Mouse (Mus musculus) right cerebral cortex, postnatal 36 days (tissue): ENCODE results near the gene Tstd1.

Experiments
- DNase-seq, 2 experiments: peaks; one replicate each; pipeline ENCODE4 v3.0.0; 2022; ENCODE audit warnings: low spot score in 2 of 2, mixed read lengths in 1 of 2

Gene Tstd1

DNA sequence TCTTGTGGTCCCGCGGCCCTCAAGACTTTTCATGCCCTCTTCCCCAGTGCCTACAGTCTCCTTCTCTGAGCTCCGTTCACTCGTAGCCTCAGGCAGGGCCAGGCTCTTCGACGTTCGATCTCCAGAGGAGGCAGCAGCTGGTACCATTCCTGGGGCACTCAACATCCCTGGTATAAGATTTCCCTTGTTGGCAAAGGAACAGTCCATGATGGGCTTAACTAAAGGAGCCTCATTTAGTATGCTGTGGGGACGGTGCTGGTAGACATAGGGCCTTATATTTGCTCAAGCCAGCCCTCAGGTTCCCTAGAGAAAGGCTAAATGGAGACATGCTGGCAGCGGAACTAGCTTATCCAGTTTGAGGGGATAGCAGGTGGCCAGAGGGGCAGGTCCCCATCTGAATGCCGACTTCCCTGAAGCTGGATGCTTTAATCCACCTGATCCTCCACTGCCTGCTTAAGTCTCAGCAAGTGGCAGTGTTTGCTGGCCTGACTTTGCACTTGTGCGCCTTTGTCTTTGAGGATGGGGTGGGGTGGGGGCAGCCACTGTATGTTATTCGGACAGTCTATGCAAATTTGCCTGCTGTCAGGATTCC lies 715 bp downstream of the Tstd1 start:
- DNase-seq = no peak

DNA sequence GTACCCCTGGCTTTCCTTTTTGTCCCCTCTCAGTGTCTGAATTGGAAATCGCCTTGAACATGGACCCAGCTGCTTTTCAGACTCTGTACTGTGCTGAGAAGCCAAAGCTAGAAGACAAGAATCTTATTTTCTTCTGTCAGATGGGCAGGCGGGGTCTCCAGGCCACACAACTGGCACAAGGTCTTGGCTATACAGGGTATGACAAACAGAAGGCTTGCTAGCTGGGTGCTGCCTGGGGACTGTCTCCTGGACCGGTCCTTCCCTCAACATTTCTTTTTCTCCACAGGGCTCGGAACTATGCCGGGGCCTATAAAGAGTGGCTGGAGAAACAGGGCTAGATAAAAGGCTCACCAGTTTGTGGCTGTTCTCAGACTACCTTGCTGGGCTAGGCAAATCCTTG lies 1.2 kb downstream of the Tstd1 start:
- DNase-seq = no peak

DNA sequence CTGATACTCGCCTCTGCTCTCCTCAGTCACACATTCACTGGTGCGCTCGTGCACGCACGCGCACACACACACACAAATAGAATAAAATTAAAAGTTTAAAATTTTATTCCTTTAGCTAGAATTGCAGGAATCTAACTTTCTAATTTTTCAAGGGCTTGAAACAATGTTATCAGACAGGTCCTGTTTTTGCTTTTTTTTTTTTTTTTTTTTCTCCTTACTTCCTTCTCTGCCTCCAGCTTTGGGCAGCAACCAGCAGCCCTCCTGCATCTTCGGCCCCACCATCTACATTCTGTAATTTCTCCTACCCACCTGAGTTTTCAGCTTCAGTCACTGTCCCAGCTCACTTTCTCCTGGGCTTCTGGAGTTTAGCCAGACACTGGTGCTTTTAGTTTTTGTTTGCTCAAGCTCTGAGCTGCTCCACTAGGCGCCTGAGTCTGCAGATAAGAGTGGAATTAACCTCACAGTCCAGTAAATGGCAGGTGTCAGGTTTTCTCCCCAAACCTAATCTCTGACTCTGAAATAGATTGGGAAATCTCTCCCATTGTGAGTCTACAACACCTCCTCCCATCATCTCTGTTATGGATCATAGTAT lies 3.9 kb downstream of the Tstd1 start:
- no peak for DNase-seq

DNA sequence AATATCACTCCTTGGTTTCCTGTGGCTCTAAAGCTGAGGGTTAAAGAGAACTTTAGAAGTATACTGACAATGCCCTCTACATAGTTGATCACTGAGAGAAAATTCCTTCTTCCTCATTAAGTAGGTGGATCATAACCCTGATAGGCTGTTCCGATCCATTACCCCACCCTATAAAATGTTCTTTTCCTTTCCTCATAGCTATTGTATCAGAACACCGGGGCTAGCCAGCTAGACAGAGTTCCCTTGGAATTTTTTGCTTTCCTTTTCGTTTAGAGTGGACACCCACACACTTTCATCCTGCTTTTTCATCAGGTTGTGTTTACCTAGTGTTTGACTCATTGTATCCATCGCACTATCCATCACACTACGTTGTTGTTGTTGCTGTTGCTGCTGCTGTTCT lies 6.0 kb downstream of the Tstd1 start:
- no peak for DNase-seq

DNA sequence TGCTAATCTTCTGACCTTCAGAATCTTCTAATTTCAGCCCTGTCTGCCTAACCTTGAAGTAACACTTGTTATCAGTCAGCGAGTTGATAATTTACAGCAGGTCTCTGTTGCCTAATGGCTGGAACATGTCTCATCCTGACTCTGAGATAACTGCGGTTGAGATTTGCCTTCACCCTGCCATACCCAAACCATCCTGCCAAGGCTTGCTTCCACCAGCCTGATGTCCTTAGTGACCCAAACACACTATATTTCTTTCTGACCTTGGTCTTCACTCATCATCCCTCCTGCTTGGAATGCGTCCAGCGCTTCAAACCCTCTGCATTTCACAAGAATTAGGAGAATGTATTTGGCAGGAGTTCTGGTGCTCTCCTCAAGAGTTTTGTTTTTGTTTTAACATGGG lies 6.5 kb downstream of the Tstd1 start:
- DNase-seq = no peak

DNA sequence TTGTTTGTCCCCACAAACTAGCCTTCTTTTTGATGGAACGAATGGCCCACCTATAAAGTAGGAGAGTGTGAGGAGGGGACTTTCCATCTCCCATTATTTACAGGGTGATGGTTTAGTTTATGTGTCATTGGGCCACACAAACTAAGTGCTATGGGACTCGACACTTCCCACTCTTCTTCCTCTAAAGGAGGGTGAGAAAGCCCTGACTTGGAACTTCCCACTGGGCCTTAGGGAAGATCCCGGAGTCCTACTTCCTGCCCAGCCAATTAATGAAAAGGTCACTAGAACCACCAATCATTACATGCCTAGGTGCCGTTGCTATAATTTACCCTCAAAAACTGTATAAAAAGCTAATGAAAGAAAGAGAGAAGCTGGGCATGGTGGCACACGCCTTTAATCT lies 13.5 kb downstream of the Tstd1 start:
- no peak for DNase-seq

DNA sequence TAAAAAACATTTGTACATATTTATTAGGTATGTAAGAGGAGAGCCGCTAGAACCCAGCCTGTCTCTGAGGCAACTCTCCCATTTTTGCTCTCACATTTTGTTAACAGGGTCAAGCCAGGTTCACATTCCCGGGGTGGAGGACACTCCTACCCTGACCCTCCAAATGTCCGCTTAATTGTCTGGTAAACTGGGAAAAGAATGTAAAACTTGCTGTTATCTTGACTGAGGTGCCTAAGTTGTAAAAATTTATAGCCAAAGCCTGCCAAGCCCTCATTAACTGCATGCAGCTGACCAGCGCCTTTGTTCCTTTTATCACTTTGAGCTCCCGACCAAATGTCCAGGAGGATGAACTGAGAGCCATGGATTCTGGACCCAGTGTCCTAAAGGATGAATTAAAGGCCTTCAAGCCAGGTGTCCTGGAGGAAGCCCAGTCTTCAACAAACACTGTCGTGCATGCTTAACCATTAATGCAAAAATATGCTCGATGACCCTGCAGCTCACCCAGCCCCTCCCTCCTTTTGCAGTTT lies 16.7 kb downstream of the Tstd1 start:
- DNase-seq = no peak

DNA sequence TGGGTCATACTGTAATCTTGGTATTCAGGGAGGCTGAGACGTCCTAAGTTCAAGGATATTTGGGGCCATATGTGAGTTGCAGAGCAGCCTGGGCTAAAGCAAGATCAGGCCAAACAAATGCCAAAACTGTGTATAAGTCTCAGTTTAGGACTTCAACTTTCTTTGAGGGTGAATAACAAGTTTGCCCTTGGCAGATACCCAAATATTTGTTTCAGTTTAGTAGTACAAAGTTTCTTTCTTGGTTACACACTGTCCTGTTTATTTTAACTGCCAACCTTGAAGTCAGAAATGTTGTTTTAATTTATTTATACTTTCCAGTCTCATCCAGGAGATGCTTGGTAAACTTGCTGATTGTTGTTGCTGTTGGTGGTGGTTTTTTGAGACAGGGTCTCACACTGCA lies 17.3 kb downstream of the Tstd1 start:
- DNase-seq = no peak

DNA sequence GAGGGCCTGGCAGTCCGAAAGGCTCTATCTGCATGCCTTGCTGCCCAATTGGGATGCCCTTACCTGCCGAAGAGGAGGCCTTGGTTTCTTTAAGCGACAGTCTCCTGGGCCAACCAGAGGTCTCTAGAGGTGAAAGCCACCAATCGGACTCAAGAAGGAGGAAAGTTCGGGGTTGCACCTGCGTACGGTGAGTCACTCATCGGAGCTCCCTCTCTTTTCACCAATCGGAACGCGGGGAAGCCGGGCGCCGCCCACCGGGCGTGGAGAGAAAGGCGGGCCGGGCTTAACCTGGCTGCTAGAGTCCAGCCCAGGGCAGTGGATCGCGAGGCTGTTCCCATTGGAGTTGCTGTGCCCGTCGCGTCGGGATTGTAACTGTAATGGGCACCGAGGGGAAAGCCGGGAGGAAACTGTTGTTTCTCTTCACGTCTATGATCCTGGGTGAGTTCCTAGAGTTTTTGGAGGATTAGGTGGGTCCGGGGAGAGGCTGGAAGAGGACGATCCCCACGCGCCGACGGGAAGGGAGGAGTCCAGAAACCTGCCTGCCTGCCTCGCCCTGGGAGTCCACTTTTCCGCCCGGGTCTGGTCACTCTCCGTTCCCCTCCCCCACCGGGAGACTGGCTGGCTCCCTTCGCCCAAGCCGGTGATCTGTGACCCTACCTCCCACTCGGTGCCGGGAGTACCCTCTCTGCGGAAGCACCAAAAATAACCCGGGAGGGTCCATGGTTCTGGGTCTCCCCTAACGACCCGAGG lies 18.8 kb downstream of the Tstd1 start, which contains the start of gene F11r:
F11r (plus strand) TSS at position 272 of the 750 bp plus-strand sequence.
- peak in 1 of 2 experiments; percentile 14 for DNase-seq

DNA sequence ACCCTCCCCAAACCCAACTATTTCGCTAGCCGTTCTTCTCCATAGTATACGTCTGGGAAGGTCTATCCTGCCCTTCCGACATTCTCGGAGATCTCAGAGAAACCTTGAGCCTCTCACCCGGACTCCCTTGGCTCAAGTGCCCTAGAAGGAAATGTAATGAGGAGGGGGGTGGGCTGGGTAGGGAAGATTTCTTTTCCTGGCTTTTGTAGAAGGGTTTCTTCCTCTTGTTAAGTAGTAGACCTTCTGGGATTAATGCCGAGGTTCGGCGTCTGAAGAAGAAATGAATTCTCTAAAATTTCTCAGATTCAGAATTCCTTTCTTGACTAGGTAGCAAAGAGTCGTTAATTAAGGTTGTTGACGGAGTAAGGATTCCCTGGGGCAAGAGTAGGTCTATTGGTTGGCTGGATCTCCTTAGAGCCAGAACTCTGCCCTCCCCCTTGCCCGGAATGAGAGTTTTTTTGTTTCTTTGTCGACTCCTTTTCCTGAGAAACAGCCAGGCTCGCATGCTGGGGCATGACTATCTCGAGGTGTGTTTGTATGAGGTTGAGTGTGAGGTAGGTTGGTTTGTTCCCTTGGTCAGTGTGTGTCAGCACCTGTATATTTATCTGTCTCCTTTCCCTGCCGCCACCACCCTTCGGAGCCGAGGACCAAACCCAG lies 19.5 kb downstream of the Tstd1 start:
- DNase-seq = no peak

DNA sequence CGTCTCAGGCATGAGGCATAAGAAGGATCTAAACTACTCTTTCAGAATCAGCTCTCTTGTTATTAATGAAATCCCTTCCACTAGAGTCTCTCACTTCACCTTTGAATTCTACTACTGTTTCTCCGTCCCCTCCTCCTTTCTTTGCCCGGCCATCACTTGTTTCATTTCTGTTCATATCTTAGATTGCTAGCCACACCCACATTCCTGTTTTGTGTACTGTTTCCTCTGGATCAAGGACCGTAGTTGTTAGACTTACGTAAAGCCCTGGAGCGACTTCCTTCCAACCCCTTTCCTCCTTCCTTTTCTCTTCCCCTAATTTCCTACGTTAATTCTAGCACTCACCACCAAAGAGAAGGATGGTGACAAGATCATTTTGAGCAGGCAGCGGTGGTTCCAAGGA lies 20.4 kb downstream of the Tstd1 start:
- no peak for DNase-seq

DNA sequence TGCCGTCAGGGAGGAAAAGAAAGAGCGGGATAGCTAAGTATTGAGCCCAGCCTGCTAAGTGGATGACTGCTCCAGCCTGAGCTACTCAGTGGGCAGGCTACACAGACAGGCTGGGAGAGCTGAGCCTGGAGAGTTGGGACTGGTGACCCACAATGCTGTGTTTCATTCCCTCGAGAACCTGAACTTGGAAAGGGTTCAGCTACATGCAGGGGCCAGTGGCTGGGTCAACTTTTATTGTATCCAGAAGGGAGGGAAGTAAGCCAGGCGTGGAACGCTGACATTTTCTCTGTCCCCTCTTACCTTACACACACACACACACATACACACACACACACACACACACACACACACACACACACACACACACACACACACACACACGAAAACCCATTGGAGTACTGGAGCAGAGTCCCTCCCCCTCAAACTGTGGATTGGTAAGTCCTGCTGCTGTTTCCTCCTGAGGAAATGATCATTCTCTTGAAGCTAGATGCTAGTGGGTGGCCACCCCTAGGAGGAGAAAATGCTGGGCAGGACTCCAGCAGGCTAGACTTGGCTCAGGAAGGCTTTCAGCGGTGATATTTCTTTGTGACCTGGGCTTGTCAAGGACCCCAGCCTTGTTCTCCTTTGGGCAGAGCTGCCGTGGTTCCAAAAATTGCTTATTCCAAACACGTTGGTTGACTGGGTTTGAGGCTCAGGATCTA lies 21.5 kb downstream of the Tstd1 start:
- DNase-seq = no peak

DNA sequence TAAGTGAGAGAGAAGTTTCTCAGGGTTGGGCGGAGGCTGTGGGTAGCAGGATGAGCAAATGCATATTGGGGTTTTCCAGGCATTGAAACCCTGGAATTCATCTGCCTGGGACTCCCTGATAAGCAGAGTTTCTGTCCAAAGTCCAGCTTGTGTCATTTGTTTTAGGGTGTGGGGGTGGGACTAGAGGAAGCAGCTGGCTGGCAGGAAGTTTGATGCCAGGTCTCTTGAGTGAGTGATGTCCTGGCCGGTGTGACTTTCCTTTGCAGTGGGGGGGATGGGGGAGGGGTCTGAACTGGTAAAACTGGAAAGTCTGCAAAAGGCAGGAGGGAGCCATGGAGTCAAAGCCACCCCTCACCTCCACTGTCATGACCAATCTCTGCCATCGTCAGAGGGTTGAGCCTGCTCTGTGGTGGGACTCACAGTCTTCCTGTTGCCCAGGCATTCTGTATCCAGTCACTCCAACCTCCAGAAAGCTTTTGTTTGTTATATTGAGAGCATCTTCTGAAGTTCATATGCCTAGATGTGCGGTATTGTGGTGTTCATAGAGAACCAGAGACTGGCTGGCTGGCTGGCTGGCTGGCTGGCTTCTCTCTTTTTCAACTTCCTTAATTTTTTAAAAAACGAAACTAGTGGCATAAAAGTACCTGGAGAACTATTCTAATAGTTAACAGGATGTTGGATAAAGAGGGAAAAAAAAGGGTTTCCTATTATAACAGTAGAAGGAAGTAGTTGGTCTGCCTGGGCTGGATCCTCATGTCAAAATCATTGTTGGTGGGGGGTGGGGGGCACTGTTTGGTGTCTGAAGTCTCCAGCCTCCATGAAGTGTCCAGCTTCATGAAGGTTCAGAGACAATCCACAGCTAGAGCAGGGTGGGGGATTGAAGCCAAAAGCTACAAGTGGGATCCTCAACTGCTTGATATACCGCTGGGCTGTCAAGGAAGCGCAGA lies 23.1 kb downstream of the Tstd1 start:
- DNase-seq = no peak

DNA sequence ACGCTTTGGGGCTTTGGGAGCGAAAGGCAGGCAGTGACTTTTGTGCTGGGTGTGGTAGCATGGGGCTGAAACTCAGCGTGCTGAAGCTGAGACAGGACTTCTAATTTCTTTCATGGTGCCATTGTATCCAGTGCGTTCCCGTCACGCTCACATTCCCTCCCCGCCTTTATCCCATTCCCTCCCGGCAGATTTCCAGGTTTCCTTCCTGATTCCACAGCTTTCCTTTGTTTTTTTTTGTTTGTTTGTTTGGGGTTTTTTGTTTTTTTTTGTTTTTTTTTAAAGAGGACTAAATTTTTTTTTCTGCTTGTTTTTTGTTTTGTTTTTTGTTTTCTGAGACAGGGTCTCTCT lies 23.7 kb downstream of the Tstd1 start:
- no peak for DNase-seq

DNA sequence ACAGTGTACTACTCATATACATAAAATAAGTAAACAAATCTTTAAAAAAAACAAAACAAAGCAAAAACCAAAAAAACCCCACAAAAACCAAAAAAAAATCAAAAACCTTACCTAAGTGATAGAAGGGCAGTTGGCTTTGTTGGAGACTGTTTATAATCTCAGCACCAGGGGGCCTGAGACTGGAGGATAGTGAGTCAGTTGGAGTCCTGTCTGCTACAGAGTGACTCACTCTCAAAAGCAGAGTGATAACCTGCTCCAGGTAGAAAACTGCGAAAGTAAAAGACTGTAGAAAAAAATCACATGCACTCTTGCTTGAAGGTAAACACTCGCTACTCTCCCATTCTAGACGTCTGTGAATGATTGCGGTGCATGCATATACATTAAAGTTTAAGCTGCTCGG lies 26.4 kb downstream of the Tstd1 start:
- no peak for DNase-seq

DNA sequence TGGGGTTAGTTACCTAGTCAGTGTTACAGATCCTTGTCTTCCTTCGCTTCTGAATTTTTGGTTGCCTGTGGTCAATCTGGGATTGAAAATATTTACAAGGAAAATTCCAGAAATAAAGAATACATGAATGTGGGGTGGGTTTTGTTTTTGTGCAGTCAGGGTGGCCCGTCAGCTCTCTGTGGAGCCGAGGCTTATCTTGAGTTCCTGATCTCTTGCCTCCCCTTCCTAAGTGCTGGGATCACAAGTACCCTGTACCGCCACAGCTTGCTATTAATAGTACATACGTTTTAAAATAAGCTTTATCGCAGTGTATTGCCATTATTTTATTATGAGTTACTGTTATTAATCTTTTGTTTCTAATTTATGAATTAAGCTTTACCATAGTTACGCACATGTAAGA lies 28.2 kb downstream of the Tstd1 start:
- DNase-seq = no peak

DNA sequence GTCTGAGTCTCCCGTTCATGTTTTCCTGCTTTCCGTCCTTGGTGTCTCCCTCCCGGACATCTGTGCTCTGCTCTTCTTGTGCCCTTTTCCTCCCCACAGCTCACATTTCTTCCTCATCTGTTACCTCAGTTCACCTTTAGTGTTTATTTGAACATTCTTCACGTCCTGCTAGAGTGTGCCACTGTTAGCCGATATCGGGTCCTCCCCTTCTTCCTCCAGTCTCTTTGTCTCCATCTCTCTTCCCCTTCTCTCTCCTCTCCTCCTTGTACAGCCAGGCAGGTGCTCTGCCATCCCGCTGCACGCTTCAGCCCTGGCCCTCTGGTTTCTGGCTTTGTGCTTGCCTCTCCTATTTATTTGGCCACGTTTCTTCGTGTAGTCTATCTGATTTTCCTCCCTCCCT lies 29.0 kb downstream of the Tstd1 start:
- DNase-seq = no peak

DNA sequence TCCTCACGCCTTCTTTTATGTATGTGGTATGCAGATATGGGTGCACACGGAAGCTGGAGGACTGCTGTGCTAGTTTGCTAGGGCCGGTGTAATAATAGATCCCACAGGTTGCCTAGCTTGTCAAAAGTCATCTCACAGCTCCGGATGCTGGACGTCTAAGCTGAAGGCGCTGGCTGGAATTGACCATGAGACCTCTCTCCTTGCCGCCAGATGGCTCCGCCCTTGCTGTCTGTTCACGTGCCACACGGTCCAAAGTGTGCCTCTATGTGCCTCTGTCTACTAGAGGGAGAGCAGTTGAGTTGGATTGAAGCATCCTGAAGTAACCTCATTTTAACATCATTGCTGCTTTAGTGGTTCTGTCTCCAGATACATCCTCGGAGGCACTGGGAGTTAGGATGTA lies 31.4 kb downstream of the Tstd1 start:
- DNase-seq = no peak

DNA sequence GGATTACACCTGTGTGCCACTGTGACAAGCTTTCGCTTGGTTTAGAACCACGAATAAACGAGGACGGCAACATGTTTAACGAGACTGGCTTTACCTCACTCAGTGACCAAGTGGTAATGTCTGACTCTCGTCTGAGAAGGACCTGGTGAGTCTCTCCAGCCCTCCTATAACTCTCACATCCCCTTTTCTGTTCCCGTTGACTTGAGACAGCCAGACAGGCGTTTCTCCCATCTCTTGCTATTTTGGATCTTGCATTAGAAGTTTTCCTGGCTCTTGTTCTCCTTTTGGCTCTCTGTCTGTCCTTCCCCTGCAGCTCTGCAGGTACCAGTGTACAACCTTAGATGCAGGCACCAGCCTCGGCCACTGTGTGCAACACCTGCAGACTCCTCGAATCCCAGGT lies 32.3 kb downstream of the Tstd1 start:
- no peak for DNase-seq

DNA sequence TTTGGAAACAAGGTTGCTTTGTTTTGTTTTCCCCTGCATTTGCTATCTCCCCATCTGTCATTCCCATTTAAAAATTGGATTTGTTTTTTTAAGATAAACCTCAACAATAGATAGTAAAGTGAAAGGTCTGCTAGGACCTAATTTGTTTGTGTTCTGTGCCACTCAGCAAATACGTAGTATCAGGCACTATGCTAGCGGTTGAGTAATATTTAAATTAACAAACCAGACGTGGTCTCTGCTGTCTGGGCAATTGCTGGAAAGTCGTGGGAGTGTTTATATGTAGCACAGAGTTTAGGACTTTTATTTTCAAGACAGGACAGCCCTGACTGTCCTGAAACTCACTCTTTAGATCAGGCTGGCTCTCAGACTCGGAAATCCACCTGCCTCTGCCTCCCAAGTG lies 33.9 kb downstream of the Tstd1 start:
- no peak for DNase-seq

DNA sequence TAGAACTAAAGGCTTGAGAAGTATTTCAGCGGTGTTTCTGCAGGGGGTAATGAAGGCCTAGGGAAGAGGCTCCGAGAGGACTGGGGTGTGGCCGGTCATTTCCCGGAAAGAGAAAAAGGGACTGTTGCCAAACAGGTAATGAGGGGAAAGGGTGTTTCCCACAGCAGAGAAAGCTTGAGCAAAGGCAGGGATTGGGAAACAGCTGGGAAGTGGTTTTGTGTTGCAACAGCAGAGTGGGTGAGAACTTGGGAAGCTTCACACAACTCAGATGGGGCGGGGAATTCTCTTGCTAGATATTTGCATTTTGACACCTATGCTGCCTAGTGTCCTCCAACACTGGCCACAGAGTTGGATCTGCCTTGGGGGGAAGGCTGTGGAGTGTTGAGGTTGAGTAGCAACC lies 34.3 kb downstream of the Tstd1 start:
- DNase-seq = no peak
